Mouse (Mus musculus) CH12.LX (cell line): Measurements from ENCODE around the gene Olfr657. TPM values are rescaled to one million over a fixed set of nuclear protein-coding genes. Genes with fewer than 3 reads are reported as not detected.
A peak's percentile ranks its signal among the peaks of the same experiment; 100 is the strongest.

Experiments
- DNase-seq: peaks from one replicate; pipeline ENCODE4 v3.0.0-alpha.2; 2013; ENCODE audit errors: extremely low read depth
- H3K27ac ChIP-seq: 2 replicates; pipeline ENCODE4 v1.5.1; 2012; ENCODE audit warnings: low read depth, mild to moderate bottlenecking, control low read depth, moderate library complexity; ENCODE audit not compliant: insufficient read depth
- H3K27me3 ChIP-seq: replicated peaks from 2 replicates; pipeline ENCODE3; 2012; ENCODE audit warnings: inconsistent platforms
- H3K36me3 ChIP-seq, 2 experiments: replicated peaks in 1 of 2; 2 replicates each; pipeline versions ENCODE3 to v1.6.1; 2012; ENCODE audit warnings: inconsistent platforms in 1 of 2, low read length in 1 of 2, mild to moderate bottlenecking in 1 of 2, mixed read lengths in 1 of 2, moderate library complexity in 1 of 2; ENCODE audit not compliant: control insufficient read depth in 1 of 2, insufficient read depth in 1 of 2
- H3K4me1 ChIP-seq, 2 experiments: 2 replicates each; pipeline ENCODE4 v1.6.1; 2012; ENCODE audit warnings: inconsistent platforms in 1 of 2, moderate library complexity in 1 of 2; ENCODE audit not compliant: insufficient read depth in 2 of 2, control insufficient read depth in 1 of 2
- H3K4me2 ChIP-seq: 2 replicates; pipeline ENCODE4 v1.6.1; 2012; ENCODE audit warnings: low read depth, mild to moderate bottlenecking, control low read depth; ENCODE audit not compliant: poor library complexity, insufficient read depth, severe bottlenecking
- H3K4me3 ChIP-seq, 3 experiments: fragments of 150-350 bp in 1 of 3; sonication (generic) in 1 of 3; replicated peaks in 1 of 3; 2 replicates each; pipeline versions ENCODE3 to v1.5.1; 2011 to 2012; ENCODE audit warnings: low read depth in 2 of 3, low read length in 2 of 3, mild to moderate bottlenecking in 2 of 3, moderate library complexity in 2 of 3, control low read depth in 1 of 3, improper control_type of control experiment in 1 of 3, inconsistent platforms in 1 of 3, mixed read lengths in 1 of 3; ENCODE audit not compliant: poor library complexity in 1 of 3
- H3K79me2 ChIP-seq: replicated peaks from 2 replicates; pipeline ENCODE4 v1.6.1; 2012; ENCODE audit warnings: mild to moderate bottlenecking, moderate library complexity; ENCODE audit not compliant: control insufficient read depth, poor library complexity, insufficient read depth, severe bottlenecking; ENCODE audit errors: extremely low read depth
- H3K9ac ChIP-seq: 2 replicates; pipeline ENCODE4 v1.6.1; 2012; ENCODE audit warnings: low read depth, mild to moderate bottlenecking, control low read depth, moderate library complexity; ENCODE audit not compliant: insufficient read depth
- H3K9me3 ChIP-seq: replicated peaks from 2 replicates; pipeline ENCODE3; 2012; ENCODE audit warnings: low read length, inconsistent platforms, mixed read lengths
- CHD2 ChIP-seq: IDR thresholded peaks from 2 replicates; pipeline ENCODE4 v1.6.1; 2011; ENCODE audit warnings: low read length, improper control_type of control experiment
- CTCF ChIP-seq, 2 experiments: IDR thresholded peaks in 1 of 2; conservative IDR thresholded peaks in 1 of 2; 2 replicates each; pipeline ENCODE4 v1.5.1; 2011 to 2012; ENCODE audit warnings: low read depth in 2 of 2, low read length in 2 of 2, improper control_type of control experiment in 1 of 2, inconsistent platforms in 1 of 2, mild to moderate bottlenecking in 1 of 2, moderate library complexity in 1 of 2
- E2F4 ChIP-seq: IDR thresholded peaks from 2 replicates; pipeline ENCODE4 v1.6.1; 2011; ENCODE audit warnings: low read depth, low read length, improper control_type of control experiment; ENCODE audit not compliant: insufficient replicate concordance
- ELF1 ChIP-seq: IDR thresholded peaks from 2 replicates; pipeline ENCODE4 v1.6.1; 2014; ENCODE audit warnings: low read depth, mild to moderate bottlenecking, inconsistent platforms, low read length, improper control_type of control experiment
- GABPA ChIP-seq: IDR thresholded peaks from 2 replicates; pipeline ENCODE4 v1.6.1; 2012; ENCODE audit warnings: low read depth, low read length, improper control_type of control experiment, inconsistent platforms; ENCODE audit not compliant: insufficient replicate concordance
- KAT2A ChIP-seq: IDR thresholded peaks from 2 replicates; pipeline ENCODE4 v1.6.1; 2012; ENCODE audit warnings: low read length, improper control_type of control experiment, inconsistent platforms; ENCODE audit not compliant: insufficient replicate concordance
- MEF2A ChIP-seq: IDR thresholded peaks from 2 replicates; pipeline ENCODE4 v1.6.1; 2014; ENCODE audit warnings: low read depth, mild to moderate bottlenecking, inconsistent platforms, low read length, improper control_type of control experiment, borderline replicate concordance
- MXI1 ChIP-seq: IDR thresholded peaks from 2 replicates; pipeline ENCODE4 v1.6.1; 2011; ENCODE audit warnings: mild to moderate bottlenecking, low read depth, low read length, improper control_type of control experiment
- MYC ChIP-seq: IDR thresholded peaks from 2 replicates; pipeline ENCODE4 v1.6.1; 2011; ENCODE audit warnings: low read depth, mild to moderate bottlenecking, improper control_type of control experiment, low read length
- NELFE ChIP-seq: IDR thresholded peaks from 2 replicates; pipeline ENCODE4 v1.6.1; 2011; ENCODE audit warnings: low read depth, low read length, improper control_type of control experiment
- POLR2A ChIP-seq: IDR thresholded peaks from 2 replicates; pipeline ENCODE4 v1.6.1; 2011; ENCODE audit warnings: low read depth, mild to moderate bottlenecking, improper control_type of control experiment, low read length
- POLR2AphosphoS2 ChIP-seq: IDR thresholded peaks from 2 replicates; pipeline ENCODE4 v1.6.1; 2011; ENCODE audit warnings: low read depth, low read length, improper control_type of control experiment
- RAD21 ChIP-seq: IDR thresholded peaks from 2 replicates; pipeline ENCODE4 v1.6.1; 2011; ENCODE audit warnings: low read depth, mild to moderate bottlenecking, low read length, improper control_type of control experiment, moderate library complexity
- SMC3 ChIP-seq: IDR thresholded peaks from 2 replicates; pipeline ENCODE4 v1.6.1; 2011; ENCODE audit warnings: low read depth, low read length, improper control_type of control experiment
- TBP ChIP-seq: conservative IDR thresholded peaks from 2 replicates; pipeline ENCODE4 v1.6.1; 2011; ENCODE audit warnings: low read depth, low read length, improper control_type of control experiment
- ZC3H11A ChIP-seq: IDR thresholded peaks from 2 replicates; pipeline ENCODE4 v1.6.1; 2012; ENCODE audit warnings: low read depth, mild to moderate bottlenecking, inconsistent platforms, low read length, improper control_type of control experiment
- ZKSCAN1 ChIP-seq: IDR thresholded peaks from 2 replicates; pipeline ENCODE4 v1.6.1; 2012; ENCODE audit warnings: low read depth, inconsistent platforms, low read length, improper control_type of control experiment, borderline replicate concordance
- dilution Hi-C: fragments of 300-500 bp; cut with MboI; formaldehyde crosslinking; loops from 2 replicates; pipeline ENCODE4 v1.14.3; 2020; ENCODE audit warnings: low sequenced_read_pairs; ENCODE audit not compliant: extremely low pct_unique_long_range_greater_than_20kb, extremely low pct_ligation_motif_present
- in situ Hi-C: fragments of 300-500 bp; cut with MboI; formaldehyde crosslinking; loops from 3 replicates; pipeline ENCODE4 v1.14.3; 2019; ENCODE audit warnings: low sequenced_read_pairs, low pct_ligation_motif_present, low pct_unique_long_range_greater_than_20kb, mixed read lengths
- polyA plus RNA-seq: library from polyadenylated mRNA; unstranded; fragments of >175 nt; gene quantifications from 2 replicates; pipeline ENCODE4 v1.2.1, GENCODE M21; 2012; ENCODE audit warnings: low read depth; ENCODE audit not compliant: insufficient read length
- total RNA-seq, 2 experiments: library from RNA; depleted of rRNA; stranded (reverse); fragments of 300-350 nt in 1 of 2; fragments of >200 nt in 1 of 2; gene quantifications; 2 replicates each; pipeline ENCODE4 v1.2.3; 2012 to 2014

Olfr657 gene
- total and polyA plus RNA-seq, 3 experiments = not detected

- peak; percentile 15 for DNase-seq
- H3K27ac ChIP-seq = no peak within 1 kb of the TSS
- H3K36me3 ChIP-seq = no peaks in the 10 kb centered on the region
- dilution Hi-C loops (no loop called here), in situ Hi-C loops (no loop called here)
- H3K79me2 ChIP-seq = no peaks in the 10 kb centered on the region
- peaks cover 0 to 4% of the 10 kb centered on the region in 2 experiments; a peak in 1 of 4 replicates for H3K4me1 ChIP-seq
- H3K9ac ChIP-seq = no peak within 1 kb of the TSS
- no peak for TF ChIP-seq MXI1
- no peak for TF ChIP-seq POLR2AphosphoS2
- TF ChIP-seq RAD21 = peak; percentile 48
- no peak for TF ChIP-seq POLR2A
- no peak for TF ChIP-seq CHD2
- TF ChIP-seq MEF2A = no peak
- TF ChIP-seq TBP = no peak
- no peak for TF ChIP-seq ELF1
- 0 out of 2 replicates have a peak, but pooled peaks have one; percentile 14 for TF ChIP-seq MYC
- TF ChIP-seq E2F4 = no peak
- TF ChIP-seq SMC3 = peak; percentile 62
- TF ChIP-seq ZC3H11A = no peak
- peak in 1 of 2 experiments; percentile 75; a peak in 2 of 4 replicates for TF ChIP-seq CTCF (conservative IDR thresholded peaks at IDR 0.05 in 1 of 2, IDR thresholded peaks at IDR 0.05 in 1 of 2; ENCODE audit: low read depth in 2 of 2, low read length in 2 of 2)
- no peak for TF ChIP-seq KAT2A
- no peak for TF ChIP-seq GABPA
- no peaks in the 10 kb centered on the region for H3K9me3 ChIP-seq
- no peak within 1 kb of the TSS for H3K4me3 ChIP-seq
- H3K4me2 ChIP-seq = peak within 1 kb of the TSS; percentile 24; the same call in 1 of the 2 replicates
- H3K27me3 ChIP-seq = no peaks in the 10 kb centered on the region
Measured at GRCm38 (mm10) chr7:104646841-104647482, 22.4 kb downstream of the Olfr657 start, which contains the start of gene Olfr658. Olfr658 (minus strand) TSS chr7:104647305.

DNA sequence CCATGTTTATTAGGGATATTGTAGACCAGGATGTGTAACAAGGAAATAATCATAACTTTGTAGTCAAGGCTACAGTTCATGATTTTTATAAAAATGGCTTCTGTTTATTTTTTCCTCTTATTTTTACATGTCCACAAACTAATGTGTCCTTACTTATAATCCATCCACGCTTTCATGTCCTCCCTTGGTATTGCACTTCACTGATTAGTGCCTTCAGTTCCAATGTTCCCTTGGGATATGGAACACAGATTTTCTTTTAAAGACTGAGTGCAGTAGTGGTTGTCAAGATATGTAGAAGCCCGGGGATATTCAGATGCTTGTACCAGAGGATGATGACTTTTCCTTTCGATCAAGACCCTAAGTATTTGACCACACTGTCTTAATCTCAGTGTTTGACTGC is 41.9 kb downstream of the Olfr657 start, which contains the start of gene Olfr659:
TSS of gene Olfr659 (plus strand) at position 301 of the 400 bp plus-strand sequence.
- dilution Hi-C loops = no loop called here
- TF ChIP-seq ZKSCAN1 = no peak
- no peak for TF ChIP-seq KAT2A
- no peak for TF ChIP-seq E2F4
- no peak for TF ChIP-seq POLR2A
- TF ChIP-seq ZC3H11A = no peak
- no peak for TF ChIP-seq NELFE
- TF ChIP-seq, all 38 proteins: peak for 0

More for the DNA sequence above, 41.9 kb downstream of the Olfr657 start, which contains the start of gene Olfr659:
- Histone ChIP-seq H3K36me3 (no peaks in the 10 kb centered on the region), H3K4me3 (no peak within 1 kb of the TSS), H3K79me2 (no peaks in the 10 kb centered on the region), H3K9me3 (no peaks in the 10 kb centered on the region), H3K9ac (no peak within 1 kb of the TSS), H3K4me2 (no peak within 1 kb of the TSS), H3K27ac (no peak within 1 kb of the TSS), H3K27me3 (no peaks in the 10 kb centered on the region), H3K4me1 (peaks cover 0 to 10% of the 10 kb centered on the region in 2 experiments; a peak in 1 of 4 replicates)
- DNase-seq = no peak
- in situ Hi-C loops = no loop called here
